Mouse (Mus musculus): ENCODE results near the gene Gimap5.

The Gimap5 gene

DNA sequence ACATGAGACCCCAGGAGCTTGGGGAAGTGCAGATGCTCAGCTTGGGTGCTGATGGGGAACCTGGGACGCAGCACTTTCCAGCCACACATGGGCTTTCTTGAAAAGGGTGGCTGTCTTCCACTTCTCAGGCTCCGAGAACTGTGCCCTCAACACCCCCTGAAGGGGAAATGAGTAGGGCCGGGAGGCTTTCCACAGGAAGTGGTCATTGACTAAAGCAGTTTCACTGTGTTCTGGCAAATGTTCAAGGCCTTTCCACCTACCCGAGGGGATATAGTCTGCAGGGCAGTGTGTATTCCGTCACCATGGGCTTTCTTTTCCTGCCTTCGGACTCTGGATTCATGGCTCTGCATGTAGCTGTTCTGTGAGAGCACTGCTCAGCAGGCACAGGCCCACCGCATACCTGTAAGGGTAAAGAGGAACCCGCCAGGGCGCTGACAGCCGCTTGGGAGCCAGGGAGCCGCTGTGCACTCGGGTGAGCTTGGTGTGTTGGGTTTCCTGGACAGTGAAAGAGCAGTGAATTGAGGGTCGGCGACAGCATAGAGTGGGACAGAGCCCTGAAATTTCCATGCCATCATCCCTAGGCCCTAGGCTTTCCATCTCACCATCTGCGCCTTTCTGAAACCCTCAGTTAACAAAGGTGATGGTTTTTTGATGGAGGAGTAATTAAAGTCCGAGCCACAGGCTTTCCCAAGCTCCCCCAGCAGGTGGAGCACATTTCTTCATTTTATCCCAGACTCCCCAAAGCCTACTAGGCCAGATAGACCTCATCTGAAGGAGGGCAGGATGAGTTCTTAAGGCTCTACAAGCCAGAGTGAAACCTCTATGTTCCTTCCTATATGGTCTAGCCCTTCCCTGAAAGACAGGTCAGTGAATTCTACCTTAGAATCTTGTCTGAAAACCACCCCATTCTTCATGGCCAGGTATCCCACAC is at the start of gene Gimap5:
TSS of gene Gimap5 (plus strand) at position 239 of the 931 bp plus-strand sequence.
- DNase-seq (ENCODE audit: low spot score in 2 of 2), result peak in 1 of 2 experiments; percentile 8

DNA sequence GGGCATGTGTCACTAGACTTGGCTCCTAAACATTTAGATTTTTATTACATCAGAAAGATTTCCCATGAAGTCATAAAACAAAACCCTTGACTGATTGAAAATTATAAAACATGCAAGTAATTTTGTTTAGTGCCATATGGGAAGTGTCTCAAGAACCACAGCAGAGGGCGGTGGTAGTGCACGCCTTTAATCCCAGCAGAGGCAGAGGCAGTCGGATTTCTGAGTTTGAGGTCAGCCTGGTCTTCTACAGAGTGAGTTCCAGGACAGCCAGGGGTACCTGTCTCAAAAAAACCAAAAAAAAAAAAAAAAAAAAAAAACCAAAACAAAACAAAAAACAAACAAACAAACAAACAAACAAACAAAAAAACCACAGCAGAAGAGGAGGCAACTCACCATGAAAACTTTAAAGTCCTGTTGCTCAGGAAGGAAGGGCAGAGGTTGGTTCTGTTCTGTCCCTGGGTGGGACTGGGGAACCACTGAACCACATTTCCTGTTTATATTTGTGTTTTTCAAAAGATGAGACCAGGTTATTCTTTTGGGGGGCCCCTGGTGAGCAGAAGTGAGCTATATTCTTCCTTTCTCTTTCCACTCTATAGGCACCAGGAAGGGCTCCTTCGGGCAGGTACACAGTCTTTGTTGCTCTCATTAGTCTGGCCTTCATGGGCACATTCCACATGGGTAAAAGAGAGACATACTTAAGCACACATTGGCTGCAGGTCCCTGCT is 49.0 kb upstream of the Gimap5 start:
- no peak for DNase-seq (ENCODE audit: low spot score in 2 of 2)

DNA sequence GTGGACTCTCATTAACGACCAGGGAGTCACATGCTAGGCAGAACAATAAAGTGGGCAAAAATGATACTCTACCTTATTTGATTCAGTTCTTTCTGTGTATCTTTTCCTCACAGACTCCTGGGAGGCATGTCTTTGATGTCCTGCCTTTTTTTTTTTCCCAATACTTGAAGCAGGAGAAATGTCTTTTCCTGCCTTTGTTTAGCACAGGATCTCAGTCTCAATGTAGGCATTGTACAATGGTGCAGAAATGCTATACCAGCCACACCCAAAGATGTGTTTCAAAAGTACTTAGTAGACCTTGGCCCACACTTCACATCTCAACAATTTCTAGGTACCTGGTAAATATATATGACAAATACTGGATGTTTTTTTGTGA is 48.5 kb upstream of the Gimap5 start:
- no peak for DNase-seq (ENCODE audit: low spot score in 2 of 2)

DNA sequence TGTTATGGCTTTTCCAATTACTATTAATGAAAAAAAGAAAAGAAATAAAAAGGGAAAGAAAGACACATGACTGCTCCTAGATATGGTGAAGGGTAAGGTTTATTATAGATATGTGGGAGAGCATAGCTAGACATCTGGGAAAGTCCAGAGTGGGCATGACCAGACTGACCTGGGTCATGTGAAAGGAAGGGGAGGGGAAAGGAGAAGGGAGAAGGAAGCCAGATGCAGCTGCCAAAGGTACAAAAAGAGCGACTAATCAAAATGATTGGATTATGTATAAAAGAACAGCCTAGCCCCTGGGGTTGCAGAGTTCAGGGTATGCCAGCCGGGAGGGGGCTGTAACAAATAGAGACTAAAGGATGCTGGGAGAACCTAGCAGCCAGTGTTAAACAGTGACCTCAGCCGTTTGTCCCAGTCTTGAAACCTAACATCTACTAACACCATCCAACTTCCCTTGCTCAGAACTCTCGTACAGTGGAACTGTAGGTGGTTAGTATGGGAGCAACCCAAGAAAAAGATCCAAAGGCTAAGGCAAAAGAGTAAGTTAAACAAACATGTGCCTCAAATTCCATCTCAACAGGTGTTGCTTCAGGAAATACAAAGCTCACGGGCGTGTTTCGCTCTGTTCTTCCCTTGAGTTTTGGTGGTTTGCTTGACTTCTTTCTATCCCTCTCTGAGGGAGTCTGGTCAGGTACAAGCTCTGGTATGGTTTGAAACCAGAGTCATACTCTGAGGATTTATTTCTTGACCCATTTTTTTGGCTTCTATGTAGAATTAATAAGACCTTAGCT is 47.7 kb upstream of the Gimap5 start:
- no peak for DNase-seq (ENCODE audit: low spot score in 2 of 2)

DNA sequence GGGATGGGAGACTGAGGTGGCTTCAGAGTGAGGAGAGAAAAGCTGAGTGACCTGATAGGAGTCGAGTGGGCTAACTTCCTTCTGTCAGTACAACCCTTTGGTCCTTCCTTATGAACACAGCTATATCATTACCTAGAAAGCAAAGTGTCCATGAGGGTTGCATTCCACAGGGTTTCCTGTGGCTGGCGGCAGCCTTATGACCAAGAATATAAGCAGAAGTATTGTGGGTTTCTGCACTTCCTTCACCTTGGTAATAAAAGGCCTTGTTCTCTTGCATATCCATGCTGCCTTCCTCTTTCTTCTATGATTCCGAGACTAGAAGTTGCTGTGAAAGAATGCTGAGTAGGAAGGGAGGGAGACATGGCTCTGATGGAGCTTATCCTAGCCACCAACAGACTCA is 47.1 kb upstream of the Gimap5 start:
- DNase-seq (ENCODE audit: low spot score in 2 of 2), result no peak

DNA sequence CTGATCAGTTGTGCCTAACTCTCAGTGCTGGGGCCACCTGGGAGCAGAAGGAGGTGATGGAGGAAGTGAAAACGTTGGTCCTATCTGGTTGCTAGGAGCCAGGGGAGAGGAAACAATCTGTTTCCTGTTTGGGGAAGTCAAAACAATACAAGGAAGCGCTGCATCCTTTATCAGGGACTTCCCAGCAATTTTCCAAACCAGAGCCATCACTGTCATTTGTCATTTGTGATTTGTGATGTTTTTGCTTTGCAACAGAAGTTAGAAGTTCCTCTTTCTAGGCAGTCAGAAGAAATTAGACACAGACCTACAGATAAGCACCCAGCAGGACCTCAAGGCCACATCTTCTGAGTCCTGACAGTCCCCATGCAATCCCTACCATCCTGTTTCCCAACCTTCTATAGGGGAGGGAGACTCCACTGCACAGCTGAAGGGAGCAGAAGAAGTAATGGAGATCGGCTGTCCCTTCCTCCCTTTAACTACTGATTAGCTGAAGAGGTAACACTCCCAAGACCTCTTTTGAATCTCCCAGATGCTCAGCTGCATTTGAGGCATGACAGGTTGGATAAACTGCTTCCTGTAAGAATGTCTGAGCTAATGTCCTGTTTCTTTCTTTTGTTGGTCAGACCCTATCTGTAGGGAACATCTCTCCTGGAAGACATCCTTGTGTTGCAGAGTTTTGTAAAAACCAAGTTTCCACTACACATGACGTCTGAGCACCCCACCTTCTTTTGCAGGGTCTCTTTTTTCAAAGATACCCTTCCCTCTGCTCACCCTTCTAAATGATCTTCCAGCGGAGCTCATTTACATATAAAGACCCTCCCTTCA is 45.5 kb upstream of the Gimap5 start:
- DNase-seq (ENCODE audit: low spot score in 2 of 2), result no peak

DNA sequence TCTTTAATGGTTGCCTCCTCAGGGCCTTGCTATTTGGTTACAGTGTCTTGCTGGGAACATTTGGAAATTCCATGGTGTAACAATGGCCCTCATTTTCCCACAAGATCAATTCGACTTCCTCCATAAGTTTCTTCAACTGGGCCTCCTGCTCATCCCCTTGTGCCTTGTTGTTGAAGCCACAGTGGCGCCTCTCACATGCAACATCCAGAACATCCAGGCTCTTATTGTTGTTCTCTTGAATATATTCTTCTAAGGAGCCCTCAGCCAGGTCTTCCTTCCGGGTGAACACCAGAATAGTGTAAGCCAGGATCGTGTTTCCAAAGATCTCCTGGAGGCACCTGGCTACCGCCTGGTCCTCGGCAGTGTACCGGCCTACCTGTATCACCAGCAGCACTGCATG is 43.9 kb upstream of the Gimap5 start:
- no peak for DNase-seq (ENCODE audit: low spot score in 2 of 2)

DNA sequence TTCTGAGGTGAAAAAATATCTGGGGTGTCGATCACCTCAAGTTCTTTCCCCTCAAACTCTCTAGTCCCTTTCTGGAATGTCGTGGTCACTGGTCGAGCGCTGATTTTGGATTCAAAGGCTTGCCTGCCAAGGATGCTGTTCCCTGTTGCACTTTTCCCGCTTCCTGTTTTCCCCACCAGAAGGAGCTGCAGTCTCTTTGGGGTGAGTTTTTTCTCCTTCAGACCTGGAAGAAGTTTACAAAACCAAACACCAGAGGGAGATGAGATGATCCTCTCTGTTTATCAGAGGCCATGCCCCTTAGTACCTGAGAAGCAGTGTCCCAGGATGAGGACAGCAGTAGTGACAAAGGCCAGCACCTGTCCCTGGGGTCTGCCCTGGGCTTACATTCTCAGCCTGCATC is 43.4 kb upstream of the Gimap5 start:
- no peak for DNase-seq (ENCODE audit: low spot score in 2 of 2)

DNA sequence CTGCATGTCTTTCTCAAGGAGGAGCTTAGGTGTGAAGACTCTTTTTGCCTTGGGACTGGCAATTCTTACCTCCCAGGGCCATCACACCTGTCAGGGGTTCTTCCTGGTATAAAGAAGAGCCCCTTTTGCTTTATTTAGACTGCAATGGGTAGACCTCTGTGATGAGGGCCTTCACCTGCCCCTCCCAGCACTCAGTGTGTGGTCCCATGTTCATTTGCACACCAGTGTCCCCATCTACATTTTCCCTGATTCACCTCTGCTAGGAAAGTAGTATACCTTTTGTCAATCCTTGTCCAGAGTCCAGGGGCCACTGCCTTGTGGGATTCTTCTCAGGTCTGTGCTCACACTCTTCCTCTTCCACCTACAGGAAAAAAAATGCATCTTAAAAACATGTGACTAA is 41.9 kb upstream of the Gimap5 start:
- no peak for DNase-seq (ENCODE audit: low spot score in 2 of 2)

DNA sequence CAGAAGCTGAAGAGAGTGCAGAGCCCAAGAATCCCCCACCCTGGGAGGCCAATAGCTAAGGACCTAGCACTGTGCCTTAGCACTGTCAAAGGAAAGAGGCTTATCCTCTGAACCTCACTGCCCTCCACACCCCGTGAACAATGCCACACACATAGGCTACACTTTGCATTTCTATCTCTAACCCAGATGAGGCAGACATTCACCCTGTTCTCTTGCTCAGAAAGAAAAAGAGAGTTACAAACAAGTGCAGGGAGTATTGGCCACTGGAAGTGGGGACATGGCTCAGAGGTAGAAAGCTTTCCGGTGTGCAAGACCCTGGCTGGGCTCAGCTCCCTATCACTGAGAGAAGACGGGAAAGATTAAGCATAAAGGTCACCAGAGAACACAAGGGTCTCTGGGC is 39.9 kb upstream of the Gimap5 start:
- DNase-seq (ENCODE audit: low spot score in 2 of 2), result no peak

DNA sequence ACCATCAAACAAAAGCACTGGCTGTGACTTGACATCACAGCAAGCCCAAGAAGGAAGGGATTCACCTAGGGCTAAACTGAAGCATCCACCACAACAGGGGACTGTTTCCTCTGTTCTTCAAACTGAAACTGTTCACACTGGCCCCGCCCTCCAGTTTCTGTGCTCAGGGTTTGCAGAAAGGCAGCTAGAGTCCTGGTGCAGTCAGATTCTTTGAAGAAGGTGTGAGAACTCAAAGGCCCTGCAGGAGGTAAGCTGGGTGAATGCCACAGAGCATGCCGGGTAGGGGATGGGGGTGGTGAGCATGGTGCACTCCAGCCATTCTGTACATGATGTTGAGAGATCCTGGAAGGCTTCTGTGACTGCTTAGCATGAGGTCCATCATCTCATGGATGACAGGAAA is 27.5 kb upstream of the Gimap5 start, which contains the start of the genes Gm28053 and Gimap7:
TSS of gene Gm28053 (plus strand) at position 153 of the 400 bp plus-strand sequence.
TSS of gene Gimap7 (plus strand) at position 167 of the 400 bp plus-strand sequence.
- no peak for DNase-seq (ENCODE audit: low spot score in 2 of 2)

DNA sequence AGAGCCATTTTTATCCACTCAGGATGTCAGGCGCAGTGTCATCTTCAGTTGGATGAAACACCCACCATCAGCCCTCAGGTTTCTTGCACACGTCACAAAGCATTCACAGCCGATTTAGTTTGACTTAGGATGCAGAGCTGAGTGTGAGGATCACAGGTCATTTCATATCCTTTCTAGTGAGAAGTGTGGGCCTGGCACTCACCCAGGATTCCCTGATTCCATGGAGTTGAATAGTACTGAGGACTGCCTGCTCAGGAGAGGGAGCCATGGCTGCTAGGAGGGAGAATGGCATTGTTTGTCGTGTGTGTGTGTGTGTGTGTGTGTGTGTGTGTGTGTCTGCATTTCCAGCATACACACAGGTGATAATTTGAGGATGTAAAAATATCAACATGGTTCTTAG is 25.7 kb upstream of the Gimap5 start:
- no peak for DNase-seq (ENCODE audit: low spot score in 2 of 2)

DNA sequence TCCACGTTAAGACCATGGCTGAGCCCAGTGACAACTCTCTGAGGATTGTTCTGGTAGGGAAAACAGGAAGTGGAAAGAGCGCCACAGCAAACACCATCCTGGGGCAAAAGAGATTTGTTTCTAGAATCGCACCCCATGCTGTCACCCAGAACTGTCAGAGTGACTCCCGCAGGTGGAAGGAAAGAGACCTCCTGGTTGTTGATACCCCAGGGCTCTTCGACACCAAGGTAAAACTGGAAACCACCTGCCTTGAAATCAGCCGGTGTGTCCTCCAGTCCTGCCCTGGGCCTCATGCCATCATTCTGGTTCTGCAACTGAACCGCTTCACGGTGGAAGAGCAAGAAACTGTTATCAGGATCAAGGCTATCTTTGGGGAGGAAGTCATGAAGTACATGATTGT is 22.5 kb upstream of the Gimap5 start:
- DNase-seq (ENCODE audit: low spot score in 2 of 2), result no peak

DNA sequence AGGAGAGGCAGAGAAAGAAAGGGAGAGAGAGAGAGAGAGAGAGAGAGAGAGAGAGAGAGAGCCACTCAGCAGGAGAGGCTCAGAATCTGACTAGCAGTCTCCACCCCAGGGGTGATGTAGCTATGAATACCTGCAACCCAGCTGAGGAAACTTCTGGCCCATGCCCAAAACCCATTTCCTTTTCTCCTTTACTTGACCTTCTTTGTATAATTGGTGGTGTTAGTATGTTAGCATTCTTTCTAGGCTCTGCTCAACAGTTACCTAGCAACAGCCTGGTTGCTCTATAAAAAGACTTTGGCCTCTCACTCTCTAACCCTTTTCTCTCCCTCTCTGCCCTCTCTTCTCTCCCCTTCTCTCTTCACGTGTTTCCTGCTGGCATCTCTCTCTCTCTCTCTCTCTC is 20.5 kb upstream of the Gimap5 start:
- DNase-seq (ENCODE audit: low spot score in 2 of 2), result no peak

DNA sequence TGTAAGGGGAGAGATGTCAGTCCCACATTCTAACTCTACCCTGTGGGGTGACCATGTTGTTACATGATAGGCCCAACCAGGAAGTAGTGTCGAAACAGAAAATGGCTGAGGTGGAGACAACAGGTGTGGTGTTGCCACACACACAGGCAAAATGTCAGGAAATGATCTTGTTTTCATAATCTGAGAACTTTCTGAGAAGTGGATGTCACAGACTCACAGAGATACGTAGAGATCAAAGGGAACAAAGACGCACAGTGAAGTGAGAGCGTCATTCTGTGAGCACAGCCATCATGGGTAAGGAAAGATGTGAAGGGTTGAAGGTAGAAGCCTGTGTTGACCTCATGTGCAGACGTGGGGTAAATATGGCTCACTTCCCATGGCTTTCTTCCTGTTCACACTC is 18.2 kb upstream of the Gimap5 start:
- no peak for DNase-seq (ENCODE audit: low spot score in 2 of 2)

DNA sequence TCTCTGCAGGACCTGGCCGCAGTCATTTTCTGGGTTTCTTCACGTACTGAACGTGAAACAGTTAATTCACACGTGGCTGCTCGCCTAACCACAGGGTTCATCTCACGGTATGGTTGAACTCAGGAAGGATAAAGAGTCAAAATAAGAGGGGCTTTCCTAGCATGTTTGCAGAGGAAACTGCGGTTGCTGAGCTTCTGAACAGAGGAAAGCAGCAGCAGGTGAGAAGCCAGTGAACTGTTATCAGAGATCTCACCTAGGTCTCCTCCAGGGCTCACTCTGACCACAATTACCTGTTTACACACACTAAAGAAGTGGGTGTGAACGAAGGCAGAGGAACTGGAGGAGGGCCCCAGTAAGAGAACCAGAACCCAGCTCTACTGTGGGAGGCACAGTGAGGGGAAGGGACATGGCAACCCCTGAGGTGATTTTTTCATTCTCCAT is 13.1 kb upstream of the Gimap5 start:
- DNase-seq (ENCODE audit: low spot score in 2 of 2), result no peak

DNA sequence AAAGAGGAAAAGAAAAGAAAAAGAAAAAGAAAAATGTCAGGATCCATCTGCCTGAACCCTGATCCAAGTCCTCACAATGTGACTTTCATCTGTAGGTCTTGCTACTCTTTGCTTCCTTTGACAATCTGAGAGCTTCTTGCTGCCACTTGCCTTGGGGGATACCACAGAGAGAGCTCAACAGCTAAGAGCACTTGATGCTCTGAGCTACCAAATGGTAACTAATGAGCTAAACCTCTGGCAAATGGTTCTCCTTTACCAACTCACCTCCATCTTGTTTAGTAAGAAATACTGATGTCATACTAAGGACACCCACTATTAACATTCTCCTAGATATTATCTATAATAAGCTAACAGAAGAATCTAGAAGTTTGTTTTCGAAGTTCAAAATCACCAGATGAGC is 12.3 kb upstream of the Gimap5 start:
- DNase-seq (ENCODE audit: low spot score in 2 of 2), result no peak

DNA sequence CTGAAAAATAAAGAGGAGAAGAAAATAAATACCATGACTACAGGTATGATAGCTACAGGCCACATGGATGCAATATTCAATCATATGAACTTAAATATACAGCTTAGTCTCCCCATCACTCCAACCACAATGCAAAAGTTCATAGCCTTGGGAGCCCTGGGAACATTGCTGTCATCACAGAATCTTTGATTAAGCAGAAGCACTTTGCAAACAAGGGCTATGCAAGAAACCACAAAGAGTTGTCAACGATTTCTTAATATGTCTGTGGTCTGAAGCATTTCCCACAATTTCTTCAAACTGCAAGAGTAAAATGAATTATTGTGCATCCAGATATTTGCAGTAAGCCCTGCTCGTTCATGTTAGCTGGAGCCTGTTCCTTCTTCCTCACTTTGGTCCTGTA is 8.9 kb upstream of the Gimap5 start:
- DNase-seq (ENCODE audit: low spot score in 2 of 2), result no peak

DNA sequence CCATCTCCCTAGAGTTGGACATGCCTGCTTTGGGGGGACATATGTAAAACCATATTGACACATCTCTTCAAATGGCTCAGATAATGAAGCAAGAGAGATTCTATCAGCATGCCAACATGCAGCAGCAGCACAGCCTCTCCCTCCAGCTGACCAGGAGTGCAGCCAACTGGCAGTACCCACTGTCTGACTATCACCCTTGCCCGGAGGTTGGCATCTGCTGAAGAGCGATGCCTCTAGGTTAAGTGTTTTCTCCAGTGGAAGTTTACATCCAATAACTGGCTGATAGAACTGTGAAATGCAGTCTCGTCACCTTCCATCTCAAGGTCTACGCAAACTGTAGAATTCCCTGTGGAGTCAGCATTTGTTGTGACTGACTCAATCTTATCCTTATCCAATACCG is 8.3 kb upstream of the Gimap5 start:
- DNase-seq (ENCODE audit: low spot score in 2 of 2), result no peak

DNA sequence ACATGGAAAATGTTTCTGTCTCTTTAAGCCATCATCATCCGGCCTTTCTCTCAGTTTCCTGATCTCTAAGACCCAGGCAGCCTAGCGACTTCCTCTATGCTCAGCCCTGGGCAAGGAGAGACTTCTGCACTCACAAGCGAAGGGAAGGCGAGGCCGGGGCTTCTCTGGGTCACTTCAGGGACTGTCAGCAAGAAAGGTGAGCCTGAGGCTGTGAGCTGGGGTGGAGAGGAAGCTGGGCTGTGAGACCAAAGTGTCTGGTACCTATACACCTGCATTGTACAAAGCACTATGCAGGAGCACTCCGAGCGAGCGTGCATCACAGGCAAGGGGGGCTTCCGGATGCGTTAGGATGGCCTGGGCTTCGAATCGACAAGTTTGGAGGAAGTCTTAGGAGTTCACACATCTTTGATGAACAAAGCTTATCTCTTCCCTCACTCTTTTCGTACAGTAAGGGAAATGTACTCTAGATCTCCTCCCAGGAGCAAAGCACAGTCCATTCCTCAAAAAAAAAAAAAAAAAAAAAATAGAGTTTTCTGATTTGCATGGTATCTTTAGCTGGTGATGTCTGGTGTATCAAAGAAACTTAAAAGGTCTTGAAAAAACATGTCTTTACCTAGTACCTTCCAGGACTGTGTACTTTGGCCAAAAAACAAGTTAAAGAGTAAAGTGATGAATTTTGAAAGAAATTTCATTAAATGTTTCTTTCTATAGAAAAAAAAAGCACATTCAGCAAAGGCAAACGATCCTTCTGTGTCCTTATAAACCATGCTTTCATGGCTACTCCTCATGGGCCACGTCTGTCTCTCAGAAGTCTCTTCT is 6.8 kb upstream of the Gimap5 start, which contains the start of gene Gimap1:
TSS of gene Gimap1 (plus strand) at position 94 of the 819 bp plus-strand sequence.
- no peak for DNase-seq (ENCODE audit: low spot score in 2 of 2)

DNA sequence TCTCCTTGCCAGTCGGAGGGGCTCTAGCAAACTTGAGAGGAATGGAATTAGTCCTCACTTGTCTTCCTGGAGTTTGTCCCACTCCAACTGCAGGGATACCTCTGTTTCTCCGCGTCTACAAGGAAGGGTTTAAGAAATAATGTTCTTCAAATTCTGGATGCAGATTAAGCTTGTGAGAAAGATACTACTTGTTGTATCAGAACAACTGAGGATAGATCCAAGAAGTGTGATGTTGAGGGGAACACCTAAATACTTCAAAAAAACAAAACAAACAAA is 6.3 kb upstream of the Gimap5 start:
- DNase-seq (ENCODE audit: low spot score in 2 of 2), result no peak

All from frontal cortex, postnatal 14 days (tissue).